Mouse (Mus musculus) forebrain, embryonic 14.5 days (tissue): ENCODE data around the gene Ccin. TPM values are rescaled to one million over a fixed set of nuclear protein-coding genes. Genes with fewer than 3 reads are reported as not detected.

ENCODE experiments used
- ATAC-seq: fragments of 200-750 bp; cut with Nextera tagmentation; 2 replicates; pipeline ENCODE4 v1.8.0; 2017; ENCODE audit warnings: mild to moderate bottlenecking, moderate library complexity
- DNase-seq: peaks from one replicate; pipeline ENCODE4 v3.0.0-alpha.2; 2015; ENCODE audit warnings: low spot score
- H3K27ac ChIP-seq: fragments of 300-500 bp; sonication (generic); 2 replicates; pipeline ENCODE4 v1.5.1; 2014; ENCODE audit warnings: low read depth, mild to moderate bottlenecking, control low read depth, low read length, moderate library complexity
- H3K27me3 ChIP-seq: fragments of 300-500 bp; sonication (generic); replicated peaks from 2 replicates; pipeline ENCODE4 v1.6.1; 2014; ENCODE audit warnings: low read length, control low read depth, mixed read lengths; ENCODE audit not compliant: control insufficient read depth, insufficient read depth
- H3K36me3 ChIP-seq: fragments of 300-500 bp; sonication (generic); 2 replicates; pipeline ENCODE4 v1.6.1; 2014; ENCODE audit warnings: low read length, control low read depth; ENCODE audit not compliant: control insufficient read depth, insufficient read depth
- H3K4me1 ChIP-seq: fragments of 300-500 bp; sonication (generic); 2 replicates; pipeline ENCODE4 v1.6.1; 2014; ENCODE audit warnings: antibody characterized with exemption, low read length, control low read depth; ENCODE audit not compliant: control insufficient read depth, insufficient read depth
- H3K4me2 ChIP-seq: fragments of 300-500 bp; sonication (generic); 2 replicates; pipeline ENCODE4 v1.6.1; 2014; ENCODE audit warnings: mild to moderate bottlenecking, control low read depth, low read length
- H3K4me3 ChIP-seq: fragments of 300-500 bp; sonication (generic); 2 replicates; pipeline ENCODE4 v1.5.1; 2014; ENCODE audit warnings: low read depth, low read length, control low read depth
- H3K9ac ChIP-seq: fragments of 300-500 bp; sonication (generic); 2 replicates; pipeline ENCODE4 v1.6.1; 2014; ENCODE audit warnings: mild to moderate bottlenecking, low read length, control low read depth, moderate library complexity
- H3K9me3 ChIP-seq: fragments of 300-500 bp; sonication (generic); replicated peaks from 2 replicates; pipeline ENCODE4 v1.6.1; 2016; ENCODE audit warnings: low read length, control low read depth, mixed read lengths; ENCODE audit not compliant: control insufficient read depth
- WGBS: fragments of 180-500 bp; shearing (Covaris S2); extraction: QIAGEN DNeasy Blood & Tissue Kit; methylation state at CpG from one replicate; pipeline ENCODE4 v1.1.7; 2014; 5-methylcytosine and 5-hydroxymethylcytosine counted together
- polyA plus RNA-seq: library from polyadenylated mRNA; unstranded; fragments of >200 nt; fragmentation: Nextera tagmentation; extraction: Ambion mirVana; gene quantifications from 2 replicates; pipeline ENCODE4 v1.2.1, GENCODE M21; 2014

Gene Ccin
- polyA plus RNA-seq, 1 experiment from 2014 or later = not detected

GRCm38 (mm10) chr4:43980846-43981245, 2.4 kb upstream of the Ccin start:
- Histone ChIP-seq H3K36me3 (0 out of 2 replicates have a peak, but pooled peaks cover 2% of the 10 kb centered on the region), H3K27me3 (no peaks in the 10 kb centered on the region), H3K4me3 (no peak overlapping the region), H3K27ac (no peak overlapping the region), H3K4me2 (no peak overlapping the region), H3K9ac (no peak overlapping the region), H3K9me3 (no peaks in the 10 kb centered on the region), H3K4me1 (peaks cover 15% of the 10 kb centered on the region)
- WGBS = 92% methylated on average over 6 of the region's 6 CpGs
- ATAC-seq (no peak), DNase-seq (no peak)

- 0 out of 2 replicates have a peak, but pooled peaks cover 2% of the 10 kb centered on the region for H3K36me3 ChIP-seq
- no peaks in the 10 kb centered on the region for H3K9me3 ChIP-seq
- WGBS = 89% methylated on average over 7 of the region's 7 CpGs
- no peak for DNase-seq
- no peaks in the 10 kb centered on the region for H3K27me3 ChIP-seq
- H3K9ac ChIP-seq = no peak overlapping the region
- no peak overlapping the region for H3K4me3 ChIP-seq
- peaks cover 15% of the 10 kb centered on the region for H3K4me1 ChIP-seq
- ATAC-seq = no peak
- no peak overlapping the region for H3K27ac ChIP-seq
- no peak overlapping the region for H3K4me2 ChIP-seq
Measured at GRCm38 (mm10) chr4:43981251-43981650, 2.0 kb upstream of the Ccin start.

GRCm38 (mm10) chr4:43982053-43982732, 1.1 kb upstream of the Ccin start:
- Histone ChIP-seq H3K9ac (peak overlapping the region; percentile 52; the same call in 1 of the 2 replicates), H3K36me3 (0 out of 2 replicates have a peak, but pooled peaks cover 2% of the 10 kb centered on the region), H3K4me3 (peak overlapping the region; percentile 18), H3K4me2 (peak overlapping the region; percentile 52), H3K4me1 (peaks cover 15% of the 10 kb centered on the region), H3K27ac (no peak overlapping the region), H3K27me3 (no peaks in the 10 kb centered on the region), H3K9me3 (no peaks in the 10 kb centered on the region)
- peak; percentile 95 for ATAC-seq
- peak; percentile 95 for DNase-seq
- 4% methylated on average over 24 of the region's 24 CpGs for WGBS

GRCm38 (mm10) chr4:43983756-43984155, 473 bp downstream of the Ccin start:
- no peaks in the 10 kb centered on the region for H3K36me3 ChIP-seq
- H3K27me3 ChIP-seq = no peaks in the 10 kb centered on the region
- H3K4me3 ChIP-seq = no peak overlapping the region
- peaks cover 10% of the 10 kb centered on the region; the same call in 1 of the 2 replicates for H3K4me1 ChIP-seq
- 92% methylated on average over 22 of the region's 22 CpGs for WGBS
- H3K9me3 ChIP-seq = no peaks in the 10 kb centered on the region
- no peak overlapping the region for H3K27ac ChIP-seq
- no peak overlapping the region for H3K4me2 ChIP-seq
- ATAC-seq (no peak), DNase-seq (no peak)
- no peak overlapping the region for H3K9ac ChIP-seq

GRCm38 (mm10) chr4:43984326-43984725, 1.0 kb downstream of the Ccin start:
- H3K4me3 ChIP-seq = no peak overlapping the region
- H3K27ac ChIP-seq = no peak overlapping the region
- H3K36me3 ChIP-seq = no peaks in the 10 kb centered on the region
- DNase-seq (no peak), ATAC-seq (no peak)
- H3K4me1 ChIP-seq = peaks cover 4% of the 10 kb centered on the region; the same call in 1 of the 2 replicates
- no peak overlapping the region for H3K4me2 ChIP-seq
- H3K27me3 ChIP-seq = no peaks in the 10 kb centered on the region
- 92% methylated on average over 19 of the region's 19 CpGs for WGBS
- H3K9me3 ChIP-seq = no peaks in the 10 kb centered on the region
- no peak overlapping the region for H3K9ac ChIP-seq

- 91% methylated on average over 3 of the region's 3 CpGs for WGBS
- no peaks in the 10 kb centered on the region for H3K9me3 ChIP-seq
- no peaks in the 10 kb centered on the region for H3K36me3 ChIP-seq
- H3K27me3 ChIP-seq = no peaks in the 10 kb centered on the region
- no peak overlapping the region for H3K4me2 ChIP-seq
- ATAC-seq = no peak
- H3K4me1 ChIP-seq = no peaks in the 10 kb centered on the region
- H3K27ac ChIP-seq = no peak overlapping the region
- no peak overlapping the region for H3K9ac ChIP-seq
- DNase-seq = no peak
- H3K4me3 ChIP-seq = no peak overlapping the region
Measured at GRCm38 (mm10) chr4:43988976-43989375, 5.7 kb downstream of the Ccin start.

GRCm38 (mm10) chr4:43993072-43993471, 9.8 kb downstream of the Ccin start:
- no peak for ATAC-seq
- 93% methylated on average over 11 of the region's 11 CpGs for WGBS

GRCm38 (mm10) chr4:43994342-43994741, 11.1 kb downstream of the Ccin start:
- H3K4me3 ChIP-seq = no peak overlapping the region
- H3K4me2 ChIP-seq = no peak overlapping the region
- H3K27me3 ChIP-seq = no peaks in the 10 kb centered on the region
- H3K9ac ChIP-seq = no peak overlapping the region
- DNase-seq = no peak
- H3K9me3 ChIP-seq = no peaks in the 10 kb centered on the region
- ATAC-seq = no peak
- no peak overlapping the region for H3K27ac ChIP-seq
- no peaks in the 10 kb centered on the region for H3K36me3 ChIP-seq
- WGBS = 76% methylated on average over 2 of the region's 2 CpGs
- no peaks in the 10 kb centered on the region for H3K4me1 ChIP-seq

More at GRCm38 (mm10) chr4:43993072-43993471, 9.8 kb downstream of the Ccin start:
- Histone ChIP-seq H3K36me3 (no peaks in the 10 kb centered on the region), H3K4me3 (no peak overlapping the region), H3K27me3 (no peaks in the 10 kb centered on the region), H3K4me1 (no peaks in the 10 kb centered on the region), H3K27ac (no peak overlapping the region), H3K9ac (no peak overlapping the region), H3K9me3 (no peaks in the 10 kb centered on the region), H3K4me2 (no peak overlapping the region)
- DNase-seq = no peak

- no peak overlapping the region for H3K4me2 ChIP-seq
- no peak for ATAC-seq
Measured at GRCm38 (mm10) chr4:44003622-44004021, 20.3 kb downstream of the Ccin start.

More at GRCm38 (mm10) chr4:44003622-44004021, 20.3 kb downstream of the Ccin start:
- Histone ChIP-seq H3K4me1 (no peaks in the 10 kb centered on the region), H3K9ac (no peak overlapping the region), H3K27ac (no peak overlapping the region), H3K4me3 (no peak overlapping the region), H3K27me3 (no peaks in the 10 kb centered on the region), H3K9me3 (no peaks in the 10 kb centered on the region), H3K36me3 (no peaks in the 10 kb centered on the region)
- WGBS = 89% methylated on average over 6 of the region's 6 CpGs
- DNase-seq = no peak
